Mouse (Mus musculus) liver, adult 2 months (tissue): ENCODE data around the gene Neurod1.

Source experiments
- CTCF ChIP-seq: fragments of 200-500 bp; IDR thresholded peaks from 2 replicates; pipeline ENCODE4 v1.5.1; 2011; ENCODE audit warnings: low read depth, low read length, control low read depth
- POLR2A ChIP-seq: fragments of 200-500 bp; IDR thresholded peaks from 2 replicates; pipeline ENCODE4 v1.6.1; 2011; ENCODE audit warnings: low read length, control low read depth; ENCODE audit not compliant: insufficient read depth; ENCODE audit errors: extremely low read depth

GRCm38 (mm10) chr2:79430061-79430460 is 26.5 kb downstream of the Neurod1 start:
- no peak for TF ChIP-seq CTCF
- TF ChIP-seq POLR2A = no peak
